Mouse (Mus musculus): Measurements from ENCODE around the gene Olfr806. TPM values are rescaled to one million over a fixed set of nuclear protein-coding genes. Genes with fewer than 3 reads are reported as not detected.

The Olfr806 gene
- polyA plus RNA-seq (2014; fragmentation: Illumina TruSeq; extraction: RNeasy Lipid Tissue Mini Kit (QIAGEN cat#74804); ENCODE audit: low read depth, low replicate concordance) = not detected

DNA sequence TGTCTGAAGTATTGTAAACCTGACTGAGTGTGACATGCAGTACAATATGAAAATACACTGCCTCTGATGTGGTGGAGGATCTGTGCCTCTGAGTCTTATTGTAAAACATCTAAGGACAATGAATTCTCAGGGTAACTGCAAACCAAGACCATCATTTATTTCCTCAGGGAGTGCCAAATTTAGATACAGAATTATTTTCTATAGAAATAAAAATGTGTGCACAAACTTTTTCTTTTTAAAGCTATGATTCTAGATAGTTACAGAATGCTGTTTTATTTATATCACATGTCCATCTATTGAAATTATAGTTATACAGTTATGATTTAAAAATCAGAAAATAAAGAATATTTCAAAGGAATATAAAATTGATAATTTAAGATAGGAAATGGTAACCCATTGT, at the start of gene Olfr806:
TSS of gene Olfr806 (minus strand) at position 101 of the 400 bp plus-strand sequence.

DNA sequence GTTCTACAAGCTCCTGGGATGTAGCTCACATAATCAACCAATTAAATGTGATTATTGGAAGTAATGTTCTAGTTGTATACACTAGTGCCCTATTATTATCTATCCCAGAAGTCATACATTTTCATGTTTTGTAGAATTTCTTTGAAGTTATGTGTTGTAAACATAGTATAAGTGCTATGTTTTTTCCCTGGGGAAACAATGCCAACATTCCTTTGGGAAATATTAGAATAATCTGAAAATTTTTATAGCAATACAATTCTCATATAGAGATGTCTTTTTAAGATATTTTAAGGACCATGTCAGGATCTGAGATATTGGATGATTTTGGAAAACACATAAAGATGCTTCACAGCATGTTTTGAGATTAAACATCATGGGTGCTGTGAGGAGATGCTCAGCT, 32.6 kb upstream of the Olfr806 start, which contains the start of gene Olfr809:
TSS of gene Olfr809 (plus strand) at position 301 of the 400 bp plus-strand sequence.

DNA sequence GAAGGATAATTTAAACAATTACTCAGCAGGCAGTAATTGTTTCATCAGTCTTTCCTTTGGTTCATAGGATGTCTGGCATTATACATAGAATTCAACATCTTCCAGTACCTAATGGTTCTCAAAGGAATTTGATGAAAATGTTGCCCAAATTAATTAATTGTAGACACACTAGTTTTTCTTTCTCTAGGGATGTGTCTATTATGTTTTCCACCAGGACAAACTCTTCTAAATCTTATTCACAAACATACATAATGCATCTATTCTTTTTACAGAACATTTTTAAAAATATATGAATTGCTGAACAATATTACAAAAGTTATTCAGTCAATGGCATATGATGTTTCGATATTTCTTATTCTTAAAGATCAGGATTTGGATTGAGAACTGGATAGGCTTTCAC, 23.5 kb upstream of the Olfr806 start, which contains the start of gene Olfr808:
TSS of gene Olfr808 (plus strand) at position 301 of the 400 bp plus-strand sequence.

DNA sequence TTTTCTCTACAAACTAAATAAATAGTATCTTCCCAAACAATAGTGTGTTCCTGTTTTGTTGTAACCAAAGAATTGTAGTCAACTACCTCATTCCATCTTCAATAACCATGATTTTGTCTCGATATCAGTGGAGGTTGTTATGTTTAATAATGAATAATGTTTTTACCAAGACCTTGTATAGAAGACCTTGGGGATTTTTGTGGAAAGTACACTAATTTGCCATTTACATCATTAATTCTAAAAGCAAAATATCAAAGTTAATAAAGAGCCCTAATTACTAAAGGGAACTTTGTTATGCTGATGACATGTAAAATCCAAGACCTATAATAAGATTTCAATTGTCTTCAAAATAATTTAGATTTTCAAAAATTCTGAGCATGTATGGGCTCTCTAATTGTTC, 16.0 kb upstream of the Olfr806 start, which contains the start of gene Olfr807:
TSS of gene Olfr807 (minus strand) at position 101 of the 400 bp plus-strand sequence.

DNA sequence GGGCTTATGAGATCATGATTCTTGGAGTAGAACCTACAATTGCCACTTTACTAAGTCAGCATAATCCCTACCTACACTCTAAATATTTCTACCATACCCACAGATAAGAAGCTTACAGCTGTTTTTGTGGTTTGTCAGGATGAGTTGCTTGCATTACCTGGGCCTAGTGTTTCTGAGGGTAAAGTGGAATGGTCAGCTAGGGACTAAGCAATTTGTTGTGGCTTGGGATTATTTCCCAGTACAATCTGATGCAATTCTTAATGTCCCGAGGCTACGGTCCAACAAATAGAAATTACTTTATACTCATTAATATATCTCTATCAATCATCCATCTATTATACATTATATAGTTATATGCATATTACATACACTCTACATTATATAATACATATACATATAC, 12.4 kb downstream of the Olfr806 start, which contains the start of gene Olfr805:
TSS of gene Olfr805 (minus strand) at position 101 of the 400 bp plus-strand sequence.

DNA sequence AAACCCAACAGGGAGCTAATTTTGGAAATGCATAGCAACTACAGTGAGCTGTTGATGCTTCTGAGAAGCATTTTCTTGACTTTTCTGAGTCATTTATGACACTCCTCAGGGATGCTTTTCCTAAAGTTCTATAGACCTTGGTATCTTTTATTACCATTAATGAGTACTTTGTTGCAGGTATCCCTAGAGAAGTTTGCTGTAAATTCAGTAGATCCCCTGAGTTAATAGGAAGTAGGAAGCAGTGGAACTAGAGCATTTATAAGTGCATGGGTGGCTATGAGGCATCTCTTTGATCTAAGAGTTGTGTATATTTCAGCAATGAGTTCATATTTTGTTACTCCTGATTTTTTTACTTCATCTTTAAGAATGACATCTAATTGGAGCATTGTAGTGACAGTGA, 38.8 kb downstream of the Olfr806 start, which contains the start of gene Olfr804:
TSS of gene Olfr804 (plus strand) at position 301 of the 400 bp plus-strand sequence.

DNA sequence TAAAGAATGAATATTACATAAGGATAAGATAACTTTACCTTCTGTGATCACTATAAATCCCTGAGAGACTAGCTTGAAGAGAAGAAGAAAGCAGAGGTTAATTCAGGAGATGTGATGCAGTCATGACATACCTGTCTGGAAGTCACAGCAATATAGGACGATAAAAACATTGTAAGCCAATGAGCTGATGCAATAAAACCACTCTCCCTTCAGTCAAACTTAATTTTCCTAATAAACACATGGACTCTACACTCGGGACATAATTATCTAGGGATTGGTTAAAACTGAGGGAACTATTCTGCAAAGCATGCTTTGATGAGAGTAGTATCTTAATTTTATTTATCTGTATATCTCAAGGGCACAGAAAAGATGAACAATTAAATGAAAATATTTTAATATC, 47.5 kb downstream of the Olfr806 start, which contains the start of gene Olfr803:
TSS of gene Olfr803 (minus strand) at position 101 of the 400 bp plus-strand sequence.

DNA sequence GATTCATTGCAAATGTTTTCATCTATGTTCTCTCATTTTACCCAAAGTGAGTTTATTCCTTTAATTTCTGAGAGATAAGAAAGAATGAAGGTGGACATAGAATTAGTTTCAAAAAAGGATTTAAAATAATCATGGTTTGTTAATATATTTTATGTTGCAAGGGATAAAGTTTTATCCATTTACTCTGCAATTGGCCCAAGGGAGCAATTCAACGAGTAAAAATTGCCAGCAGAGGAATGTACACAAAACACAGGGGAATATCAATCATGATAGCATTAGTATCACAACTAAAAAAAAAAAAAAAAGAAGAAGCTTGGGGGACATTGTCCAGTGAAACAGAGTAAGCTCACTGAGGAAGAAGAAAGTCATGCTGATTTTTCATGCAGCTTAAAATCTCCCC, 53.7 kb downstream of the Olfr806 start, which contains the start of gene Olfr802:
TSS of gene Olfr802 (minus strand) at position 101 of the 400 bp plus-strand sequence.

Other genes starting within 250 kb of the Olfr806 start
- gene Olfr790, start 243.4 kb downstream of the Olfr806 start, polyA plus RNA-seq (2014; fragmentation: Illumina TruSeq; extraction: RNeasy Lipid Tissue Mini Kit (QIAGEN cat#74804); ENCODE audit: low read depth, low replicate concordance) = not detected
- not detected for gene Olfr791, start 220.1 kb downstream of the Olfr806 start, polyA plus RNA-seq (2014; fragmentation: Illumina TruSeq; extraction: RNeasy Lipid Tissue Mini Kit (QIAGEN cat#74804); ENCODE audit: low read depth, low replicate concordance)
- not detected for gene Olfr792, start 202.8 kb downstream of the Olfr806 start, polyA plus RNA-seq (2014; fragmentation: Illumina TruSeq; extraction: RNeasy Lipid Tissue Mini Kit (QIAGEN cat#74804); ENCODE audit: low read depth, low replicate concordance)
- not detected for gene Olfr794, start 174.3 kb downstream of the Olfr806 start, polyA plus RNA-seq (2014; fragmentation: Illumina TruSeq; extraction: RNeasy Lipid Tissue Mini Kit (QIAGEN cat#74804); ENCODE audit: low read depth, low replicate concordance)
- gene Olfr796, start 129.4 kb downstream of the Olfr806 start, polyA plus RNA-seq (2014; fragmentation: Illumina TruSeq; extraction: RNeasy Lipid Tissue Mini Kit (QIAGEN cat#74804); ENCODE audit: low read depth, low replicate concordance) = not detected
- not detected for gene Olfr798, start 114.0 kb downstream of the Olfr806 start, polyA plus RNA-seq (2014; fragmentation: Illumina TruSeq; extraction: RNeasy Lipid Tissue Mini Kit (QIAGEN cat#74804); ENCODE audit: low read depth, low replicate concordance)
- not detected for gene Olfr799, start 104.4 kb downstream of the Olfr806 start, polyA plus RNA-seq (2014; fragmentation: Illumina TruSeq; extraction: RNeasy Lipid Tissue Mini Kit (QIAGEN cat#74804); ENCODE audit: low read depth, low replicate concordance)
- not detected for gene Olfr800, start 84.2 kb downstream of the Olfr806 start, polyA plus RNA-seq (2014; fragmentation: Illumina TruSeq; extraction: RNeasy Lipid Tissue Mini Kit (QIAGEN cat#74804); ENCODE audit: low read depth, low replicate concordance)
- not detected for gene Olfr801, start 68.1 kb downstream of the Olfr806 start, polyA plus RNA-seq (2014; fragmentation: Illumina TruSeq; extraction: RNeasy Lipid Tissue Mini Kit (QIAGEN cat#74804); ENCODE audit: low read depth, low replicate concordance)
- not detected for gene Olfr802, start 53.8 kb downstream of the Olfr806 start, polyA plus RNA-seq (2014; fragmentation: Illumina TruSeq; extraction: RNeasy Lipid Tissue Mini Kit (QIAGEN cat#74804); ENCODE audit: low read depth, low replicate concordance)
- not detected for gene Olfr803, start 47.6 kb downstream of the Olfr806 start, polyA plus RNA-seq (2014; fragmentation: Illumina TruSeq; extraction: RNeasy Lipid Tissue Mini Kit (QIAGEN cat#74804); ENCODE audit: low read depth, low replicate concordance)
- not detected for gene Olfr804, start 38.7 kb downstream of the Olfr806 start, polyA plus RNA-seq (2014; fragmentation: Illumina TruSeq; extraction: RNeasy Lipid Tissue Mini Kit (QIAGEN cat#74804); ENCODE audit: low read depth, low replicate concordance)
- not detected for gene Olfr805, start 12.5 kb downstream of the Olfr806 start, polyA plus RNA-seq (2014; fragmentation: Illumina TruSeq; extraction: RNeasy Lipid Tissue Mini Kit (QIAGEN cat#74804); ENCODE audit: low read depth, low replicate concordance)
- gene Olfr807, start 15.9 kb upstream of the Olfr806 start, polyA plus RNA-seq (2014; fragmentation: Illumina TruSeq; extraction: RNeasy Lipid Tissue Mini Kit (QIAGEN cat#74804); ENCODE audit: low read depth, low replicate concordance) = not detected
- gene Olfr808, start 23.6 kb upstream of the Olfr806 start, polyA plus RNA-seq (2014; fragmentation: Illumina TruSeq; extraction: RNeasy Lipid Tissue Mini Kit (QIAGEN cat#74804); ENCODE audit: low read depth, low replicate concordance) = not detected
- gene Olfr809, start 32.7 kb upstream of the Olfr806 start, polyA plus RNA-seq (2014; fragmentation: Illumina TruSeq; extraction: RNeasy Lipid Tissue Mini Kit (QIAGEN cat#74804); ENCODE audit: low read depth, low replicate concordance) = not detected
- gene Olfr810, start 53.0 kb upstream of the Olfr806 start, polyA plus RNA-seq (2014; fragmentation: Illumina TruSeq; extraction: RNeasy Lipid Tissue Mini Kit (QIAGEN cat#74804); ENCODE audit: low read depth, low replicate concordance) = not detected
- gene Olfr811, start 62.5 kb upstream of the Olfr806 start, polyA plus RNA-seq (2014; fragmentation: Illumina TruSeq; extraction: RNeasy Lipid Tissue Mini Kit (QIAGEN cat#74804); ENCODE audit: low read depth, low replicate concordance) = not detected
- not detected for gene Olfr812, start 104.2 kb upstream of the Olfr806 start, polyA plus RNA-seq (2014; fragmentation: Illumina TruSeq; extraction: RNeasy Lipid Tissue Mini Kit (QIAGEN cat#74804); ENCODE audit: low read depth, low replicate concordance)
- not detected for gene Olfr813, start 113.4 kb upstream of the Olfr806 start, polyA plus RNA-seq (2014; fragmentation: Illumina TruSeq; extraction: RNeasy Lipid Tissue Mini Kit (QIAGEN cat#74804); ENCODE audit: low read depth, low replicate concordance)
- not detected for gene Olfr814, start 137.9 kb upstream of the Olfr806 start, polyA plus RNA-seq (2014; fragmentation: Illumina TruSeq; extraction: RNeasy Lipid Tissue Mini Kit (QIAGEN cat#74804); ENCODE audit: low read depth, low replicate concordance)
- gene Olfr815, start 163.9 kb upstream of the Olfr806 start, polyA plus RNA-seq (2014; fragmentation: Illumina TruSeq; extraction: RNeasy Lipid Tissue Mini Kit (QIAGEN cat#74804); ENCODE audit: low read depth, low replicate concordance) = not detected
- not detected for gene Olfr816, start 173.7 kb upstream of the Olfr806 start, polyA plus RNA-seq (2014; fragmentation: Illumina TruSeq; extraction: RNeasy Lipid Tissue Mini Kit (QIAGEN cat#74804); ENCODE audit: low read depth, low replicate concordance)
- gene Olfr818, start 207.2 kb upstream of the Olfr806 start, polyA plus RNA-seq (2014; fragmentation: Illumina TruSeq; extraction: RNeasy Lipid Tissue Mini Kit (QIAGEN cat#74804); ENCODE audit: low read depth, low replicate concordance) = not detected
- gene Olfr819, start 225.3 kb upstream of the Olfr806 start, polyA plus RNA-seq (2014; fragmentation: Illumina TruSeq; extraction: RNeasy Lipid Tissue Mini Kit (QIAGEN cat#74804); ENCODE audit: low read depth, low replicate concordance) = not detected
- not detected for gene Olfr247, start 234.2 kb upstream of the Olfr806 start, polyA plus RNA-seq (2014; fragmentation: Illumina TruSeq; extraction: RNeasy Lipid Tissue Mini Kit (QIAGEN cat#74804); ENCODE audit: low read depth, low replicate concordance)
- gene Gm10310, start 243.1 kb upstream of the Olfr806 start, polyA plus RNA-seq (2014; fragmentation: Illumina TruSeq; extraction: RNeasy Lipid Tissue Mini Kit (QIAGEN cat#74804); ENCODE audit: low read depth, low replicate concordance) = not detected